Mouse (Mus musculus) heart, adult 2 months (tissue): ENCODE measurements around the gene Myl3.

ENCODE experiments used
- CTCF ChIP-seq: fragments of 200-600 bp; IDR thresholded peaks from 2 replicates; pipeline ENCODE4 v1.8.1; 2022; ENCODE audit warnings: antibody characterized with exemption, mild to moderate bottlenecking, moderate library complexity
- EP300 ChIP-seq: fragments of 200-500 bp; IDR thresholded peaks from 2 replicates; pipeline ENCODE4 v1.6.1; 2011; ENCODE audit warnings: low read depth, low read length, control low read depth; ENCODE audit not compliant: insufficient read depth

DNA sequence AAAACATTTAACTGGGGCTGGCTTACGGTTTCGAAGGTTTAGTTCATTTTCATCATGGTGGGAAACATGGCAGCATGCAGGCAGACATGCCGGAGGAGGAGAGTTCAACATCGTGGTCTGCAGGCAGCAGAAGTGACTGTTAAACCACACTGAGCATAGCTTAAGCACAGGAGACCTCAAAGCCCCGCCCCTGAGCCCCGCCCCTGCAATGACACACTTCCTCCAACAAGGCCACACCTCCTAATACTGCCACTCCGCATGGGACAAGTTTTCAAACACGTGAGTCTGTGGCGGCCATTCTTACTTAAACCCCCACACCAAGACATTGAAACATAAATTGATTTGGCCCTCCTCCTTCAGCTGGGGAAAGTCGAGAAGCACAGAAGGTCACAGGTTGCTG lies 55.4 kb downstream of the Myl3 start:
- TF ChIP-seq CTCF (no peak), EP300 (no peak)
